Mouse (Mus musculus) ES-E14 (cell line): ENCODE measurements around the gene Isca1.

Experiments used
- CHD2 ChIP-seq: IDR thresholded peaks from 2 replicates; pipeline ENCODE4 v1.6.1; 2014; ENCODE audit warnings: mild to moderate bottlenecking, low read depth, low read length, inconsistent platforms
- HCFC1 ChIP-seq: IDR thresholded peaks from 2 replicates; pipeline ENCODE4 v1.6.1; 2012; ENCODE audit warnings: low read length, inconsistent platforms, borderline replicate concordance; ENCODE audit not compliant: insufficient read depth
- ZC3H11A ChIP-seq: IDR thresholded peaks from 2 replicates; pipeline ENCODE4 v1.6.1; 2012; ENCODE audit warnings: low read depth, mild to moderate bottlenecking, inconsistent platforms, low read length, borderline replicate concordance
- ZNF384 ChIP-seq: IDR thresholded peaks from 2 replicates; pipeline ENCODE4 v1.6.1; 2012; ENCODE audit warnings: low read depth, low read length, inconsistent platforms

DNA sequence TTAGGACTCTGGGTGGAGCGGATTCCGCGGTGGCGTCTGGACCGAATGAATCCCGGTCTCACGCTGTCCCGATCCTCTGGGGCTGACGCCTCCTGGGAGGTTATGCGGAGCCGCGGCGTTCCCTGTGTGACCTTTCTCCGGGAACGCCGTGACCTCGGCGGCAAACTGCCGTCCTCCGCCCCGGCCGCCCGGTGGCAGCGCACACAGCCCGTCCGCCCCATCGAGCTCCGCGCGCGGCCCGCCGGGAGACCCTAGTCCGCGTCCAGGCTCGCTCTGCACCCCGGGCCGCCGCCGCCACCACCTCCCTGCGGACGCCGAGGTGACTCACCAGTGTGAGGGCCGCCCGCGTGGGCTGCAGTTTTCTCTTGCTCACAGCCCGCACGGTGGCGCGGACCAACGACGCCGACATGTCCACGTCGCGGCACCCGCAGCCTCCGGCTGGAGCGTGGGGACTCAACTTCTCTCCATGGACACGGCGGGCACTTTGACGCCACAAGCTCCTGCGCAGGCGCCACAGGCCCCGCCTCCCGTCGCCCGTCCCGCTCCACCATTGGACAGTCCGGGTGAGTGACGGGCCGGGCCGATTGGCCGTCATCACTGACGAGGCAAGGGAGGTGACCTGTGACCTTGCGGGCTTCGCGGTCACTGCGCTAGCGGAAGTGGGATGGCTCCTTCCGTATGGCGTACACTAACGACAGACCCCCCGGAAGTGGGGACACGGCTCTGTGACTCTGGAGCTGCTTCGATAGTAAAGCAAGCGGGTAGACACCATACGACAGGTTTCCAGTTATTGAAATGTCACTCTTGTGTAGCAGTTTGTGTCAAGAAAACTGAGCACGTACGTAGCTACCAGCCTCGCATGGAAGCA, at the start of gene Isca1:
- TF ChIP-seq HCFC1 (peak; percentile 14; the same call in 1 of the 2 replicates), CHD2 (0 out of 2 replicates have a peak, but pooled peaks have one; percentile 32), ZNF384 (no peak), ZC3H11A (no peak)
